Mouse (Mus musculus) testis, postnatal 14 days (tissue): ENCODE data around the gene Slc10a2.
"Not testable (repeated sequence)": the region's sequence is repeated elsewhere in the genome, so short reads cannot be mapped to it uniquely, and the experiment has no call there.

Source experiments
- DNase-seq: peaks from one replicate; pipeline ENCODE4 v3.0.0; 2021; ENCODE audit warnings: low spot score

Gene Slc10a2

DNA sequence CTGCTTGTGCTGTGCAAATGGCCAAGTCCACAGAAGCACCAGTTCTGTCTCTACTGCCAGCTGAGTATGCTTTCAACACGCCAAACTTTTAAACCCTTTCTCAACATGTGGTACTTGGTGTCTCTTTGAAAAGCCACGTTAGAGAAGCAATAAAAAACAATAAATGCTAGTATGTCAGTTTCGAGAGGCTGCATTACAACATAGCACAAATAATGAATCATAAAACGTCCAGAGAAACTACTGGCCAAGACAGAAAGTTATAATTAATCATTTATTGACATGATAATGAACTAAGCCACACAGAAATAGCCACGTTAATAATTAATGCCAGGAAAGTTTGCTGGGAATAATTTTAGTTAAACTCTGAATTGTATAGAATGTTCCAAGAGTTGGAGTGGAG is at the start of gene Slc10a2:
Gene Slc10a2, minus strand, starts transcription at position 166 of the 400 bp plus-strand sequence.
- DNase-seq = no peak

DNA sequence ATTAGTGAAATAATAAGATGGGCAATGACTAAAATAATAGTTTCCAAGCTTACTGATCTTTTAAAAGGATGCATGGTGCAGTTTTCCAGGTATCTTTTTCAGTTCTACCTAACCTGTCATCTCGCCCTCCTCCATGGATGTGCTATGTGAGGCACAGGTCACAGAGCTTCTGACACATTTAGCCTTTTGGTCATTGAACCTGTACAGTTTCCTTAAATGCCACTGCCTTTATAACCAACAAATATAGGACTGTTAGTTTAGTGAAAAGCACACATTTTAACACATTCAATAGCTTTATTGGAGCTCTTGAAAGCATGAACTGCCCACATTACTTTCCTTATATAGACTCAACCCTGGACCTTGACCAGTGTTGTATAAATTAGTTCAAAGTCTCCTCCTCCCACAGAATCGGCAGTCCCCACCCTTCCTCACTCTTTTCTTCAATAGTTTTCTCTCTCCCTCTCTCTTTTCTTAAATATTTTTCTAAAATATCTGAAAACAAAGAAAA is 24.2 kb upstream of the Slc10a2 start:
- no peak for DNase-seq

DNA sequence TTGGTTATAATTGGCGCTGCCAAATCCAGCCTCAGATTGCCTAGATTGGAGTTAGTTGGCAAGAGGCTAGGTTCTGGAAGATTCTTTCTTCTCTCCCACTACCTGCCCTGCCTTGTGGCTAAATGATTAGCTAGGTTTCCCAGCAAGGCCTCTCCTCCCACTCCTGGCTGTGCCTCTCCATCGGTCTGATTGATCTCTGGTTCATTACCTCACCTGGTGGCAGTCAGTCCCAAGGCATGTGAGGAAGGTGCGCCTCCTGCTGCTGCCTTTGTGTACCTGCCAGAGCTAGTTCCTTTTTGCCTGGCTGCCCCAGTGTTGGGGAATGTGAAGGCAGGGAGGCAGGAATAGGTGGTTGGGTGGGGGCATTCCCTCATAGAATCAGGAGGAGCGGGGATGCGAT is 1.7 kb upstream of the Slc10a2 start:
- no peak for DNase-seq

DNA sequence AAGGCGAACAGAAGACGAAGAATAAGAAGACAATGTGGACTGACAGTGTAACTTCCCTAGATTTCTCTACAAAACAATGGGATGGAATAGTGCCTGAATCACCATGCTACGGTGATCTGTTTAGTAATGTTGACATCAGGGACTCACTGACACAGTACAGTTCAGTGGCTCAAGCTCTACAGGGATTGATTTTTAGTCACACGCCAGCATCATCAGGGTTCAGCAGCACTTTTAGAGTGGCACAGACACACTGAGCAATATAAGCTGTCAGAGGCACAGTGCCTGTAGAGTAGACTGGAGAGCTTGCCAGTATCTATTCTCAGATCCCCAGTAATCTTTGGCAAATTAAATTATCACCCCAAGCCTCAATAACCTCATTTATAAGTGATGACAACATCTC is 9.8 kb downstream of the Slc10a2 start:
- DNase-seq = no peak

DNA sequence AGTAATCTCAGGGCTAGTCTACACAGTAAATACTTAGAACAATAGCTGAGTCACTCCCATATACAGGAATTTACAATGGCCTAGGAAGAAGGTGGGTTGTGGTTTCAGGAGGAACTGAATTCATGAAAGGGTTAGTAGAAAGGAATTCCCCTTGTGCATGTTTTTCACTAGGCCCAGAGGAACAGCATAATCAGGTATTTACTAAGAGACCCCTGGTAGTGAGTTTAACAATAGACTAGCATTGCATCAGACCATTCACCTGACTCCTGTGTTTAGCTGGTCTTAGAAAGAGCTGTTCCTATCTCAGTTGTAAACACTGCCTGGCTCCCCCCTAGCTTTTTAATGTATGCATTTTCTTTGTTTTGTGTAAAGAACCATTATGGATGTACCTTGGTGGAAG is 11.2 kb downstream of the Slc10a2 start:
- DNase-seq = not testable (repeated sequence)

DNA sequence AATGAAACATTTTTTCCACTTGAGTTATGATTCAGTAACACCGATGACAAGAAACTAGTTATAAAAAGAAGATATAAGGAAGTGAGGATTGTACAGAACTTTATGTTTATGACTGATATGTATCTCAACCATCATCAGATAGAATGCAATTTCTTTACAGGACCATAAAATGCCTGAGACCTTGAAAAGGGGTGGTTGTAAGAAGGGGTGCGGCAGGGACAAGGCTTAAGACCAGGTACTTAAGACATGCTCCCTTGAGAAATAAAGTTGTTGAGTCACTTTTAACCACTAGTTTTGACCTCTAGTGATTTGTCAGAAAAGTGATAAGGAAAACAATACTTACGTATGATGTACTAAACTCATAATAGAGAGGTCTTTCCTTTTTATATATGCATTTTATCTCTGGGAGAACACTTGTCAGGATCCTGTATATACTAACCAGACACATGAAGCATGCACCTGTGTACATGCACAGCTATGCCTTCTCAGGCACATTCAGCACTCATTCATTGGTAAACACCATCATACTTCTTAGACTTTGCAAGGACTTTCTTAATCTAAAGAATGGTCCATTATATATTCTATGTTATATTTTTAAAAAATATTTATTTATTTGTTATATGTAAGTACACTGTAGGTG is 31.4 kb downstream of the Slc10a2 start:
- DNase-seq = no peak

DNA sequence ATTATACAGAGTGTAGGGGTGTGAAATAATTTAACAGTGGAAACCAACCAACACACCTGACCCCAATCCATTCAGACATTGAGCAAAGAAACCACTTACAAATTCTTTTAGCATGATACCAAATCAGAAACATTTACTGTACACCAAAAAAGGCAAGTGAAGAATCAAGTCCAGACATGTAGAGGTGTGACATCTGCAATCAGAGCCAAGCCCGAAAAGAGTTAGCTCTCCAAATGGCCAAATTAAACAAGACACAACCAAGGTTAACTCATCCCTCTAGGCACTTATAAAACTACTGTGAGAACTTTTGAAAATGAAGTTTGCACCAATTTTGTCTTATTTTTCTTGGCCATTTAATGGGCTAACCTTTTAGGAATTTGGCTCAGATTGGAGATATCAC is 46.3 kb downstream of the Slc10a2 start:
- DNase-seq = no peak

DNA sequence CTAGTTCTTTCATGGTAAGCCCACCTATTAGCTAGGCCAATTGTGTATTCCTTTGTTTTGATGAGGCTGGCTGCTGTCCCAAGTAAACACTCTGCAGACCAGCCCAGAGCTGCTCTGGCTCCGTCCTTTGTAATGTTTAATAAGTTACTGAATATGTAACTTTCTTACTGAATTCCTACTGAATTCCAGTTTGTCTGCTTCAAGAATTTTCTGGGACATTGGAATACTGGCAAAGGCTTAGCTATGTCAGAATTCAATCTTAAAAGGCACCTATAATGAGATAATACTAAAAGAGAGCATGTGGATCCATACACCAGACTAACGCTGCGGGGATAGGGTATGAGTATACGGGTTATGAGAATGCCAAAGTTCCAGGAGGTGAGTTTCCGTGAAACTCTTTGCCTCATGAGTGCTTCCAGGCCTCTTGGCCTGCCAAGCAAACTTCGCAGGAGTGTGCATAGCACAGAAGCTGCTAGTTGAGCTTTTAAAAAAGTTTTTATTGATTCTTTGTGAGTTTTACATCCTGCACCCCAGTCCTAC is 60.7 kb downstream of the Slc10a2 start:
- DNase-seq = not testable (repeated sequence)

DNA sequence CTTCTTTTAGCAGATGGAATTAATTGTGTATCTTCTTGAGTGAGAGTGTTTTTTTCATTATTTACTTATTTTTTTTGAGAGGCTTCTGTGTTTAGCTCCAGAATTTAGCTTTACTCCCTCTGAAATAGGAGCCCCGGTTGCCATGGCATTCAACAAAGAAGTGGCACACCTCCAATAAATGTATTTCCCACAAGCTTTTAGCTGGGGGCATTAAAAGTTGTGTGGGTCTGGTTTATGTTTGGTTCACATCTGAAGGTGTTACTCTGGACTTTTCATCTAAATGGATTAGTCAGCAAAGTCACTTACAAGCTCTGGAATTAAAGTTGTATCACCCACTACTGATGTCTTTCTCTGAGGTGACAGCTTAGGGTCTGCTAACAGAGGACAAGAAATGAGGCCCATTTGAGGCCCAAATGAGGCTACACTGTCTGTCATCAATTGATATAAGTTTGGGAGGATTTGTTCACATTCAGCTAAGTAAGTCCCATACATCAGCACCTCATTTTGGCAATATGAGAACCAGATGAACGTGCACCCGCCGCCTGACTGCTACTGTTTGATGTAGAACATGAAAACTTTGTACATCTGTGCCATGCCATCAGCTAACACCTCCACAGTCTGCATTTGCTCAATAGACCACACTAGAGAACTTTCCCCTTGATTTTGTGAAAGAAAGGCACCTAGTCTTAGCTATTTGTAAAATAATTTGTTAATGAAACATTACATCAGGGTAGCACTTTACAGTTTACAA is 66.2 kb downstream of the Slc10a2 start:
- no peak for DNase-seq
